Mouse (Mus musculus): ENCODE measurements at regions not wholly inside any gene's neighbourhood (a gene's known extent, or its start where the extent isn't known, plus 50 kb on each side); places are given as distances from the start of the nearest gene placed in this dataset.

GRCm38 (mm10) chr1:60627786-60628453 is 61.0 kb upstream of the Raph1 start:
- TF ChIP-seq CTCF (IDR thresholded peaks at IDR 0.05; ENCODE audit: borderline replicate concordance, extremely low read depth, insufficient read depth, insufficient read length), result no peak
- TF ChIP-seq POLR2A (IDR thresholded peaks at IDR 0.05; ENCODE audit: borderline replicate concordance, extremely low read depth, insufficient read depth, insufficient read length, poor library complexity, severe bottlenecking), result no peak

Data from brain, embryonic 14.5 days (tissue).